Mouse (Mus musculus) heart, embryonic 13.5 days (tissue): ENCODE measurements around the gene Prdx4. TPM values are rescaled to one million over a fixed set of nuclear protein-coding genes. Genes with fewer than 3 reads are reported as not detected.

Source experiments
- polyA plus RNA-seq: library from polyadenylated mRNA; unstranded; fragments of >200 nt; fragmentation: Nextera tagmentation; extraction: Ambion mirVana; gene quantifications from 2 replicates; pipeline ENCODE4 v1.2.1, GENCODE M21; 2015

Prdx4 gene
- polyA plus RNA-seq, 1 experiment from 2014 or later: 262 TPM

Other genes starting within 250 kb of the Prdx4 start
- not detected in 2 replicates for gene Magea2, start 247.1 kb downstream of the Prdx4 start, polyA plus RNA-seq
- not detected in 2 replicates for gene Cldn34b2, start 212.3 kb downstream of the Prdx4 start, polyA plus RNA-seq
- 89.9 and 96.1 TPM in 2 replicates for gene Sat1, start 124.3 kb downstream of the Prdx4 start, polyA plus RNA-seq
- 35.0 and 36.8 TPM in 2 replicates for gene Acot9, start 78.3 kb downstream of the Prdx4 start, polyA plus RNA-seq